Mouse (Mus musculus) E14TG2a.4 (cell line): ENCODE results near the gene Depp1.

Source experiments
- CTCF ChIP-seq: conservative IDR thresholded peaks from 2 replicates; pipeline ENCODE4 v1.5.1; 2014; ENCODE audit warnings: low read length
- NANOG ChIP-seq: IDR thresholded peaks from 2 replicates; pipeline ENCODE4 v1.6.1; 2014; ENCODE audit warnings: borderline replicate concordance, low read length, mixed read lengths
- POU5F1 ChIP-seq: IDR thresholded peaks from 2 replicates; pipeline ENCODE4 v1.6.1; 2014; ENCODE audit warnings: low read length, borderline replicate concordance

DNA sequence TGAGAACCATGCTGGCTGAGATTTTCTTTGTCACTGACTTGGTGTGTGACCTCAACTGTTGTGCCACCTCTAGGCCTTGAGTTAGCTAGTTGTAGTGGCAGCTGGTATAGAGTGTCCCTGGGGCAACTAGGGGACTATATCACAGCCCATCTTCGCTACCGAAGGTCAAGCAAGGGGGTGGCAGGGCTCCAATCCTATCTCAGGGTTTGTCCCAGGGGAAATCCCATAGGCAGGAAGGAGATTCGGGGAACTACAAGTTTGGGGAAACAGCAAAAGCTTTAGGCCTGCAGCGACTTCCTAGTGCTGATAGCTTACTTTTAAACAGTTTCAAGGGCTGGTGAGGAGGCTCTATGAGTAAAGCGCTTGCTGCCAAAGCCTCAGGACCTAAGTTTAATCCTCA lies 21.9 kb downstream of the Depp1 start:
- no peak for TF ChIP-seq CTCF
- TF ChIP-seq POU5F1: no peak
- TF ChIP-seq NANOG: no peak
